Mouse (Mus musculus): ENCODE results near the gene Hivep3. TPM values are rescaled to one million over a fixed set of nuclear protein-coding genes. Genes with fewer than 3 reads are reported as not detected.

Gene Hivep3
- total and polyA plus RNA-seq, 3 experiments, result 14.4 to 32.3 (median 21.2) TPM

GRCm38 (mm10) chr4:119717443-119717842 is 16.1 kb upstream of the Hivep3 start:
- H3K9ac ChIP-seq (ENCODE audit: insufficient read depth, low read depth), result no peak overlapping the region
- no peak overlapping the region for H3K27ac ChIP-seq (ENCODE audit: insufficient read depth, low read depth)
- in situ Hi-C loops (cut with MboI; ENCODE audit: low pct_ligation_motif_present, low pct_unique_long_range_greater_than_20kb, low sequenced_read_pairs) (no loop called here), dilution Hi-C loops (cut with MboI; ENCODE audit: extremely low pct_ligation_motif_present, extremely low pct_unique_long_range_greater_than_20kb, low sequenced_read_pairs) (no loop called here)
- TF ChIP-seq SMC3 (IDR thresholded peaks at IDR 0.05; ENCODE audit: low read depth, low read length) (no peak), ZMIZ1 (IDR thresholded peaks at IDR 0.05; ENCODE audit: low read depth, low read length) (no peak)
- H3K27me3 ChIP-seq (replicated peaks), result peaks cover 3% of the 10 kb centered on the region
- peaks cover 6 to 22% of the 10 kb centered on the region in 2 experiments for H3K4me1 ChIP-seq (ENCODE audit: control insufficient read depth in 1 of 2, insufficient read depth in 2 of 2)
- H3K4me3 ChIP-seq (replicated peaks in 1 of 3; ENCODE audit: low read depth in 2 of 3, low read length in 2 of 3, poor library complexity in 1 of 3), result no peak overlapping the region
- DNase-seq (ENCODE audit: extremely low read depth), result no peak
- no peaks in the 10 kb centered on the region for H3K9me3 ChIP-seq (replicated peaks; ENCODE audit: low read length)
- H3K36me3 ChIP-seq (replicated peaks in 1 of 2; ENCODE audit: control insufficient read depth in 1 of 2, insufficient read depth in 1 of 2, low read length in 1 of 2), result no peaks in the 10 kb centered on the region
- no peak overlapping the region for H3K4me2 ChIP-seq (ENCODE audit: insufficient read depth, low read depth, poor library complexity, severe bottlenecking)
- H3K79me2 ChIP-seq (replicated peaks; ENCODE audit: control insufficient read depth, extremely low read depth, insufficient read depth, poor library complexity, severe bottlenecking), result no peaks in the 10 kb centered on the region

- in situ Hi-C loops (cut with MboI; ENCODE audit: low pct_ligation_motif_present, low pct_unique_long_range_greater_than_20kb, low sequenced_read_pairs) (no loop called here), dilution Hi-C loops (cut with MboI; ENCODE audit: extremely low pct_ligation_motif_present, extremely low pct_unique_long_range_greater_than_20kb, low sequenced_read_pairs) (no loop called here)
- Histone ChIP-seq H3K4me1 (ENCODE audit: control insufficient read depth in 1 of 2, insufficient read depth in 2 of 2) (peaks cover 16 to 36% of the 10 kb centered on the region in 2 experiments), H3K9me3 (replicated peaks; ENCODE audit: low read length) (peaks cover 6% of the 10 kb centered on the region), H3K4me3 (replicated peaks in 1 of 3; ENCODE audit: low read depth in 2 of 3, low read length in 2 of 3, poor library complexity in 1 of 3) (no peak overlapping the region), H3K4me2 (ENCODE audit: insufficient read depth, low read depth, poor library complexity, severe bottlenecking) (no peak overlapping the region), H3K9ac (ENCODE audit: insufficient read depth, low read depth) (no peak overlapping the region), H3K36me3 (replicated peaks in 1 of 2; ENCODE audit: control insufficient read depth in 1 of 2, insufficient read depth in 1 of 2, low read length in 1 of 2) (no peaks in the 10 kb centered on the region), H3K27me3 (replicated peaks) (no peaks in the 10 kb centered on the region), H3K27ac (ENCODE audit: insufficient read depth, low read depth) (no peak overlapping the region), H3K79me2 (replicated peaks; ENCODE audit: control insufficient read depth, extremely low read depth, insufficient read depth, poor library complexity, severe bottlenecking) (no peaks in the 10 kb centered on the region)
- DNase-seq (ENCODE audit: extremely low read depth), result no peak
- no peak for TF ChIP-seq PAX5 (IDR thresholded peaks at IDR 0.05; ENCODE audit: low read length)
- no peak for TF ChIP-seq CHD1 (IDR thresholded peaks at IDR 0.05; ENCODE audit: low read depth, low read length)
- TF ChIP-seq POLR2AphosphoS2 (IDR thresholded peaks at IDR 0.05; ENCODE audit: low read depth, low read length), result no peak
- TF ChIP-seq TBP (conservative IDR thresholded peaks at IDR 0.05; ENCODE audit: low read depth, low read length), result no peak
- no peak for TF ChIP-seq TCF12 (IDR thresholded peaks at IDR 0.05; ENCODE audit: low read depth, low read length)
- TF ChIP-seq ELF1 (IDR thresholded peaks at IDR 0.05; ENCODE audit: low read depth, low read length), result no peak
- TF ChIP-seq ZC3H11A (IDR thresholded peaks at IDR 0.05; ENCODE audit: low read depth, low read length), result no peak
- no peak for TF ChIP-seq JUN (IDR thresholded peaks at IDR 0.05; ENCODE audit: insufficient read depth, low read depth, low read length)
- TF ChIP-seq JUND (conservative IDR thresholded peaks at IDR 0.05; ENCODE audit: low read depth, low read length), result no peak
- TF ChIP-seq NRF1 (IDR thresholded peaks at IDR 0.05; ENCODE audit: low read depth, low read length), result no peak
- no peak for TF ChIP-seq NELFE (IDR thresholded peaks at IDR 0.05; ENCODE audit: low read depth, low read length)
- TF ChIP-seq BHLHE40 (IDR thresholded peaks at IDR 0.05; ENCODE audit: low read depth, low read length), result no peak
- TF ChIP-seq USF1 (IDR thresholded peaks at IDR 0.05; ENCODE audit: low read depth, low read length), result no peak
- TF ChIP-seq MEF2A (IDR thresholded peaks at IDR 0.05; ENCODE audit: borderline replicate concordance, low read depth, low read length), result no peak
- TF ChIP-seq USF2 (conservative IDR thresholded peaks at IDR 0.05; ENCODE audit: low read depth, low read length), result no peak
- TF ChIP-seq RCOR1 (conservative IDR thresholded peaks at IDR 0.05; ENCODE audit: low read depth, low read length), result no peak
- TF ChIP-seq ZMIZ1 (IDR thresholded peaks at IDR 0.05; ENCODE audit: low read depth, low read length), result no peak
- no peak for TF ChIP-seq ZNF384 (IDR thresholded peaks at IDR 0.05; ENCODE audit: low read depth, low read length)
These were observed 12.1 kb upstream of the Hivep3 start for GRCm38 (mm10) chr4:119721531-119721930.
